Mouse (Mus musculus) kidney, adult 9 months (tissue): Measurements from ENCODE around the gene Myo1g.

Experiments used
- DNase-seq: peaks from one replicate; pipeline ENCODE4 v3.0.0; 2022

The Myo1g gene

GRCm38 (mm10) chr11:6520507-6521173 lies at the start of gene Myo1g:
Gene Myo1g (minus strand): TSS chr11:6520965.
- no peak for DNase-seq

GRCm38 (mm10) chr11:6569410-6569777 lies 48.6 kb upstream of the Myo1g start:
- no peak for DNase-seq

- DNase-seq, result no peak
Observed at GRCm38 (mm10) chr11:6568584-6569409, 48.0 kb upstream of the Myo1g start.

GRCm38 (mm10) chr11:6567951-6568350 lies 47.2 kb upstream of the Myo1g start:
- DNase-seq, result no peak

- DNase-seq, result no peak
Observed at GRCm38 (mm10) chr11:6566496-6566895, 45.7 kb upstream of the Myo1g start.

- no peak for DNase-seq
Observed at GRCm38 (mm10) chr11:6563201-6563600, 42.4 kb upstream of the Myo1g start.

GRCm38 (mm10) chr11:6562359-6562758 lies 41.6 kb upstream of the Myo1g start:
- DNase-seq, result no peak

GRCm38 (mm10) chr11:6561474-6561873 lies 40.7 kb upstream of the Myo1g start:
- no peak for DNase-seq

- DNase-seq, result no peak
Observed at GRCm38 (mm10) chr11:6560655-6561360, 40.0 kb upstream of the Myo1g start.

- DNase-seq, result no peak
Observed at GRCm38 (mm10) chr11:6559996-6560395, 39.2 kb upstream of the Myo1g start.

- no peak for DNase-seq
Observed at GRCm38 (mm10) chr11:6558234-6558633, 37.5 kb upstream of the Myo1g start.

- no peak for DNase-seq
Observed at GRCm38 (mm10) chr11:6550201-6550600, 29.4 kb upstream of the Myo1g start.

GRCm38 (mm10) chr11:6549770-6550169 lies 29.0 kb upstream of the Myo1g start:
- no peak for DNase-seq

GRCm38 (mm10) chr11:6547696-6548325 lies 27.0 kb upstream of the Myo1g start:
- no peak for DNase-seq

GRCm38 (mm10) chr11:6547037-6547680 lies 26.4 kb upstream of the Myo1g start:
- peak; percentile 62 for DNase-seq

GRCm38 (mm10) chr11:6546205-6547013 lies 25.6 kb upstream of the Myo1g start, which contains the start of gene Ccm2:
Gene Ccm2 (plus strand): TSS chr11:6546887.
- DNase-seq, result peak; percentile 100

GRCm38 (mm10) chr11:6545857-6546192 lies 25.1 kb upstream of the Myo1g start:
- DNase-seq, result no peak

- DNase-seq, result no peak
Observed at GRCm38 (mm10) chr11:6545186-6545856, 24.6 kb upstream of the Myo1g start.

- DNase-seq, result no peak
Observed at GRCm38 (mm10) chr11:6544683-6545082, 23.9 kb upstream of the Myo1g start.

GRCm38 (mm10) chr11:6530746-6531145 lies 10.0 kb upstream of the Myo1g start:
- DNase-seq, result no peak

- DNase-seq, result peak; percentile 35
Observed at GRCm38 (mm10) chr11:6529961-6530360, 9.2 kb upstream of the Myo1g start.
